Mouse (Mus musculus) urinary bladder, postnatal 10 days (tissue): ENCODE data around the gene Armt1.

Experiments used
- DNase-seq: peaks from one replicate; pipeline ENCODE4 v3.0.0; 2022; ENCODE audit warnings: low spot score

Armt1 gene

GRCm38 (mm10) chr10:4432123-4432931 lies at the start of gene Armt1, which contains the start of gene Rmnd1:
Armt1 (plus strand) TSS chr10:4432467.
Rmnd1 (minus strand) TSS chr10:4432388.
- peak; percentile 82 for DNase-seq

GRCm38 (mm10) chr10:4384244-4384643 lies 48.0 kb upstream of the Armt1 start:
- no peak for DNase-seq

- peak; percentile 84 for DNase-seq
These were observed 45.4 kb upstream of the Armt1 start for GRCm38 (mm10) chr10:4386609-4387591.

GRCm38 (mm10) chr10:4387701-4388383 lies 44.4 kb upstream of the Armt1 start, which contains the start of gene Zbtb2:
Zbtb2 (minus strand) TSS chr10:4388108.
- DNase-seq, result no peak

GRCm38 (mm10) chr10:4388384-4388745 lies 43.9 kb upstream of the Armt1 start:
- no peak for DNase-seq

- no peak for DNase-seq
These were observed 43.2 kb upstream of the Armt1 start for GRCm38 (mm10) chr10:4389036-4389435.

- DNase-seq, result no peak
These were observed 42.7 kb upstream of the Armt1 start for GRCm38 (mm10) chr10:4389461-4390112.

GRCm38 (mm10) chr10:4390550-4390949 lies 41.7 kb upstream of the Armt1 start:
- no peak for DNase-seq

- DNase-seq, result no peak
These were observed 41.2 kb upstream of the Armt1 start for GRCm38 (mm10) chr10:4391076-4391475.

- DNase-seq, result no peak
These were observed 40.4 kb upstream of the Armt1 start for GRCm38 (mm10) chr10:4391851-4392250.

- DNase-seq, result no peak
These were observed 36.9 kb upstream of the Armt1 start for GRCm38 (mm10) chr10:4395321-4395720.

- DNase-seq, result no peak
These were observed 34.2 kb upstream of the Armt1 start for GRCm38 (mm10) chr10:4398058-4398457.

- no peak for DNase-seq
These were observed 27.3 kb upstream of the Armt1 start for GRCm38 (mm10) chr10:4404895-4405491.

- no peak for DNase-seq
These were observed 26.8 kb upstream of the Armt1 start for GRCm38 (mm10) chr10:4405511-4405910.

GRCm38 (mm10) chr10:4407191-4407590 lies 25.1 kb upstream of the Armt1 start:
- DNase-seq, result no peak

GRCm38 (mm10) chr10:4425245-4425644 lies 7.0 kb upstream of the Armt1 start:
- no peak for DNase-seq

GRCm38 (mm10) chr10:4430399-4430798 lies 1.9 kb upstream of the Armt1 start:
- DNase-seq, result no peak

- DNase-seq, result no peak
These were observed 1.4 kb upstream of the Armt1 start for GRCm38 (mm10) chr10:4430826-4431225.

- no peak for DNase-seq
These were observed 533 bp upstream of the Armt1 start for GRCm38 (mm10) chr10:4431746-4432122.

GRCm38 (mm10) chr10:4432996-4433755 lies 909 bp downstream of the Armt1 start:
- DNase-seq, result no peak
